Mouse (Mus musculus) heart, embryonic 12.5 days (tissue): Measurements from ENCODE around the gene Strn4. TPM values are rescaled to one million over a fixed set of nuclear protein-coding genes. Genes with fewer than 3 reads are reported as not detected.

Experiments
- ATAC-seq: fragments of 200-750 bp; cut with Nextera tagmentation; 2 replicates; pipeline ENCODE4 v1.8.0; 2017; ENCODE audit warnings: moderate TSS enrichment, moderate library complexity; ENCODE audit not compliant: insufficient number of reproducible peaks, low FRiP score
- H3K27ac ChIP-seq: fragments of 300-500 bp; sonication (generic); 2 replicates; pipeline ENCODE4 v1.5.1; 2016; ENCODE audit warnings: mild to moderate bottlenecking, moderate library complexity; ENCODE audit not compliant: poor library complexity, severe bottlenecking
- H3K27me3 ChIP-seq: fragments of 300-500 bp; sonication (generic); replicated peaks from 2 replicates; pipeline ENCODE4 v1.6.1; 2016; ENCODE audit warnings: mild to moderate bottlenecking, moderate library complexity
- H3K36me3 ChIP-seq: fragments of 300-500 bp; sonication (generic); 2 replicates; pipeline ENCODE4 v1.6.1; 2016; ENCODE audit warnings: mild to moderate bottlenecking, moderate library complexity
- H3K4me1 ChIP-seq: fragments of 300-500 bp; sonication (generic); replicated peaks from 2 replicates; pipeline ENCODE4 v1.6.1; 2016; ENCODE audit warnings: mild to moderate bottlenecking
- H3K4me2 ChIP-seq: fragments of 300-500 bp; sonication (generic); 2 replicates; pipeline ENCODE4 v1.6.1; 2016; ENCODE audit warnings: mild to moderate bottlenecking, moderate library complexity
- H3K4me3 ChIP-seq: fragments of 300-500 bp; sonication (generic); 2 replicates; pipeline ENCODE4 v1.5.1; 2016; ENCODE audit warnings: mild to moderate bottlenecking
- H3K9ac ChIP-seq: fragments of 300-500 bp; sonication (generic); 2 replicates; pipeline ENCODE4 v1.6.1; 2016; ENCODE audit warnings: mild to moderate bottlenecking, moderate library complexity
- H3K9me3 ChIP-seq: fragments of 300-500 bp; sonication (generic); replicated peaks from 2 replicates; pipeline ENCODE4 v1.6.1; 2016; ENCODE audit warnings: mild to moderate bottlenecking, moderate library complexity
- WGBS: fragments of 180-500 bp; shearing (Covaris S2); methylation state at CpG from one replicate; pipeline ENCODE4 v1.1.7; 2016; 5-methylcytosine and 5-hydroxymethylcytosine counted together
- polyA plus RNA-seq: library from polyadenylated mRNA; unstranded; fragments of >200 nt; fragmentation: Nextera tagmentation; extraction: Ambion mirVana; gene quantifications from 2 replicates; pipeline ENCODE4 v1.2.1, GENCODE M21; 2016

Strn4 gene
- polyA plus RNA-seq, 1 experiment from 2014 or later: 103 TPM

GRCm38 (mm10) chr7:16842645-16843063 lies 27.0 kb downstream of the Strn4 start, which contains the start of gene Prkd2:
Gene Prkd2, plus strand, starts transcription at chr7:16842902.
- Histone ChIP-seq H3K4me3 (peak within 1 kb of the TSS; percentile 70), H3K27ac (peak within 1 kb of the TSS; percentile 87), H3K36me3 (peaks cover 53% of the 10 kb centered on the region), H3K4me1 (peaks cover 35% of the 10 kb centered on the region), H3K9ac (peak within 1 kb of the TSS; percentile 94), H3K27me3 (no peaks in the 10 kb centered on the region), H3K9me3 (no peaks in the 10 kb centered on the region), H3K4me2 (peak within 1 kb of the TSS; percentile 98)
- WGBS: 0% methylated on average over 32 of the region's 32 CpGs
- ATAC-seq: peak; percentile 82

GRCm38 (mm10) chr7:16843441-16844171 lies 27.9 kb downstream of the Strn4 start:
- under 1% methylated on average over 32 of the region's 33 CpGs for WGBS
- H3K27me3 ChIP-seq: no peaks in the 10 kb centered on the region
- peak overlapping the region; percentile 94 for H3K9ac ChIP-seq
- H3K4me1 ChIP-seq: peaks cover 35% of the 10 kb centered on the region
- ATAC-seq: no peak
- no peaks in the 10 kb centered on the region for H3K9me3 ChIP-seq
- peak overlapping the region; percentile 98 for H3K4me2 ChIP-seq
- H3K4me3 ChIP-seq: peak overlapping the region; percentile 70
- H3K36me3 ChIP-seq: peaks cover 47% of the 10 kb centered on the region
- H3K27ac ChIP-seq: peak overlapping the region; percentile 87

- peak overlapping the region; percentile 87 for H3K27ac ChIP-seq
- H3K4me2 ChIP-seq: peak overlapping the region; percentile 98
- H3K27me3 ChIP-seq: no peaks in the 10 kb centered on the region
- H3K4me1 ChIP-seq: peaks cover 35% of the 10 kb centered on the region
- no peak for ATAC-seq
- H3K9ac ChIP-seq: peak overlapping the region; percentile 64
- 46% methylated on average over 3 of the region's 3 CpGs for WGBS
- H3K4me3 ChIP-seq: peak overlapping the region; percentile 70
- peaks cover 47% of the 10 kb centered on the region for H3K36me3 ChIP-seq
- no peaks in the 10 kb centered on the region for H3K9me3 ChIP-seq
These were observed 29.0 kb downstream of the Strn4 start for GRCm38 (mm10) chr7:16844696-16845071.

- 31% methylated on average over 14 of the region's 14 CpGs for WGBS
- peak overlapping the region; percentile 98 for H3K4me2 ChIP-seq
- H3K27me3 ChIP-seq: no peaks in the 10 kb centered on the region
- H3K4me3 ChIP-seq: peak overlapping the region; percentile 70
- H3K27ac ChIP-seq: peak overlapping the region; percentile 87
- ATAC-seq: no peak; the same call in 1 of the 2 replicates
- H3K9ac ChIP-seq: peak overlapping the region; percentile 64
- peaks cover 47% of the 10 kb centered on the region for H3K36me3 ChIP-seq
- H3K9me3 ChIP-seq: no peaks in the 10 kb centered on the region
- peaks cover 35% of the 10 kb centered on the region for H3K4me1 ChIP-seq
These were observed 29.6 kb downstream of the Strn4 start for GRCm38 (mm10) chr7:16845072-16845819.

GRCm38 (mm10) chr7:16845820-16846167 lies 30.1 kb downstream of the Strn4 start:
- Histone ChIP-seq H3K9ac (peak overlapping the region; percentile 64; the same call in 1 of the 2 replicates), H3K9me3 (no peaks in the 10 kb centered on the region), H3K27me3 (no peaks in the 10 kb centered on the region), H3K36me3 (peaks cover 47% of the 10 kb centered on the region), H3K4me3 (peak overlapping the region; percentile 70), H3K4me1 (peaks cover 35% of the 10 kb centered on the region), H3K27ac (peak overlapping the region; percentile 87), H3K4me2 (peak overlapping the region; percentile 98)
- no peak for ATAC-seq
- WGBS: 32% methylated on average over 10 of the region's 10 CpGs

- H3K4me3 ChIP-seq: no peak overlapping the region
- H3K27ac ChIP-seq: no peak overlapping the region
- no peak overlapping the region for H3K4me2 ChIP-seq
- peaks cover 47% of the 10 kb centered on the region for H3K36me3 ChIP-seq
- H3K27me3 ChIP-seq: no peaks in the 10 kb centered on the region
- H3K9me3 ChIP-seq: no peaks in the 10 kb centered on the region
- WGBS: 93% methylated on average over 5 of the region's 5 CpGs
- H3K9ac ChIP-seq: no peak overlapping the region
- peaks cover 27% of the 10 kb centered on the region for H3K4me1 ChIP-seq
- ATAC-seq: no peak
These were observed 31.1 kb downstream of the Strn4 start for GRCm38 (mm10) chr7:16846775-16847174.

- H3K4me2 ChIP-seq: no peak overlapping the region
- 79% methylated on average over 19 of the region's 19 CpGs for WGBS
- no peaks in the 10 kb centered on the region for H3K9me3 ChIP-seq
- H3K9ac ChIP-seq: no peak overlapping the region
- H3K27me3 ChIP-seq: no peaks in the 10 kb centered on the region
- H3K27ac ChIP-seq: no peak overlapping the region
- ATAC-seq: no peak
- H3K4me1 ChIP-seq: peaks cover 21% of the 10 kb centered on the region
- peaks cover 52% of the 10 kb centered on the region for H3K36me3 ChIP-seq
- no peak overlapping the region for H3K4me3 ChIP-seq
These were observed 31.8 kb downstream of the Strn4 start for GRCm38 (mm10) chr7:16847507-16847906.

GRCm38 (mm10) chr7:16848579-16848978 lies 32.9 kb downstream of the Strn4 start:
- Histone ChIP-seq H3K4me1 (peaks cover 20% of the 10 kb centered on the region), H3K27ac (no peak overlapping the region), H3K27me3 (no peaks in the 10 kb centered on the region), H3K9ac (no peak overlapping the region), H3K9me3 (no peaks in the 10 kb centered on the region), H3K36me3 (peaks cover 61% of the 10 kb centered on the region), H3K4me3 (no peak overlapping the region), H3K4me2 (no peak overlapping the region)
- no peak for ATAC-seq
- WGBS: 33% methylated on average over 17 of the region's 17 CpGs

- H3K4me1 ChIP-seq: no peaks in the 10 kb centered on the region
- peaks cover 86% of the 10 kb centered on the region for H3K36me3 ChIP-seq
- H3K4me3 ChIP-seq: no peak overlapping the region
- no peaks in the 10 kb centered on the region for H3K9me3 ChIP-seq
- WGBS: 86% methylated on average over 4 of the region's 4 CpGs
- no peaks in the 10 kb centered on the region for H3K27me3 ChIP-seq
- no peak overlapping the region for H3K27ac ChIP-seq
- H3K4me2 ChIP-seq: no peak overlapping the region
- no peak overlapping the region for H3K9ac ChIP-seq
- no peak for ATAC-seq
These were observed 35.9 kb downstream of the Strn4 start for GRCm38 (mm10) chr7:16851636-16852035.

GRCm38 (mm10) chr7:16853302-16853831 lies 37.7 kb downstream of the Strn4 start:
- no peaks in the 10 kb centered on the region for H3K27me3 ChIP-seq
- peak; percentile 43 for ATAC-seq
- H3K9me3 ChIP-seq: no peaks in the 10 kb centered on the region
- 83% methylated on average over 14 of the region's 14 CpGs for WGBS
- H3K4me3 ChIP-seq: no peak overlapping the region
- peaks cover 92% of the 10 kb centered on the region for H3K36me3 ChIP-seq
- no peaks in the 10 kb centered on the region for H3K4me1 ChIP-seq
- no peak overlapping the region for H3K27ac ChIP-seq
- H3K9ac ChIP-seq: no peak overlapping the region
- no peak overlapping the region for H3K4me2 ChIP-seq

GRCm38 (mm10) chr7:16858336-16858735 lies 42.6 kb downstream of the Strn4 start:
- no peak overlapping the region for H3K9ac ChIP-seq
- ATAC-seq: no peak
- H3K4me3 ChIP-seq: no peak overlapping the region
- 33% methylated on average over 17 of the region's 17 CpGs for WGBS
- no peaks in the 10 kb centered on the region for H3K9me3 ChIP-seq
- no peaks in the 10 kb centered on the region for H3K27me3 ChIP-seq
- 0 out of 2 replicates have a peak overlapping the region, but pooled peaks have one; percentile 14 for H3K4me2 ChIP-seq
- H3K4me1 ChIP-seq: no peaks in the 10 kb centered on the region
- no peak overlapping the region for H3K27ac ChIP-seq
- peaks cover 81% of the 10 kb centered on the region for H3K36me3 ChIP-seq
